Mouse (Mus musculus) embryonic facial prominence, embryonic 10.5 days (tissue): Measurements from ENCODE around the gene Btn2a2. TPM values are rescaled to one million over a fixed set of nuclear protein-coding genes. Genes with fewer than 3 reads are reported as not detected.

Experiments used
- DNase-seq: peaks from one replicate; pipeline ENCODE4 v3.0.0-alpha.2; 2017; ENCODE audit warnings: low spot score
- H3K27ac ChIP-seq: fragments of 300-500 bp; sonication (generic); replicated peaks from 2 replicates; pipeline ENCODE4 v1.5.1; 2016; ENCODE audit warnings: mild to moderate bottlenecking
- H3K27me3 ChIP-seq: fragments of 300-500 bp; sonication (generic); replicated peaks from 2 replicates; pipeline ENCODE4 v1.6.1; 2016; ENCODE audit warnings: low read depth, mild to moderate bottlenecking; ENCODE audit not compliant: poor library complexity, severe bottlenecking
- H3K36me3 ChIP-seq: fragments of 300-500 bp; sonication (generic); replicated peaks from 2 replicates; pipeline ENCODE4 v1.6.1; 2016; ENCODE audit warnings: mild to moderate bottlenecking, moderate library complexity
- H3K4me1 ChIP-seq: fragments of 300-500 bp; sonication (generic); 2 replicates; pipeline ENCODE4 v1.6.1; 2016
- H3K4me3 ChIP-seq: fragments of 300-500 bp; sonication (generic); 2 replicates; pipeline ENCODE4 v1.5.1; 2016; ENCODE audit warnings: mild to moderate bottlenecking, moderate library complexity
- H3K9me3 ChIP-seq: fragments of 300-500 bp; sonication (generic); 2 replicates; pipeline ENCODE4 v1.6.1; 2016; ENCODE audit warnings: mild to moderate bottlenecking
- WGBS: fragments of 180-500 bp; shearing (Covaris S2); methylation state at CpG from one replicate; pipeline ENCODE4 v1.1.7; 2016; 5-methylcytosine and 5-hydroxymethylcytosine counted together
- polyA plus RNA-seq: library from polyadenylated mRNA; unstranded; fragments of >200 nt; fragmentation: Nextera tagmentation; extraction: Ambion mirVana; gene quantifications from 2 replicates; pipeline ENCODE4 v1.2.1, GENCODE M21; 2016

The Btn2a2 gene
- polyA plus RNA-seq, 1 experiment from 2014 or later = 1.2 TPM

- no peaks in the 10 kb centered on the region for H3K27me3 ChIP-seq
- WGBS = under 1% methylated on average over 19 of the region's 19 CpGs
- peak; percentile 69 for DNase-seq
- H3K27ac ChIP-seq = peak overlapping the region; percentile 59; the same call in 1 of the 2 replicates
- H3K4me1 ChIP-seq = peaks cover 11% of the 10 kb centered on the region; the same call in 1 of the 2 replicates
- H3K4me3 ChIP-seq = peak overlapping the region; percentile 61
- no peaks in the 10 kb centered on the region for H3K36me3 ChIP-seq
- no peaks in the 10 kb centered on the region for H3K9me3 ChIP-seq
Measured at GRCm38 (mm10) chr13:23516822-23517602, 28.4 kb upstream of the Btn2a2 start.

- 53% methylated on average over 15 of the region's 15 CpGs for WGBS
- Histone ChIP-seq H3K36me3 (no peaks in the 10 kb centered on the region), H3K4me1 (peaks cover 8% of the 10 kb centered on the region; the same call in 1 of the 2 replicates), H3K4me3 (peak overlapping the region; percentile 61), H3K27ac (peak overlapping the region; percentile 72), H3K9me3 (no peaks in the 10 kb centered on the region), H3K27me3 (no peaks in the 10 kb centered on the region)
- DNase-seq = peak; percentile 45
Measured at GRCm38 (mm10) chr13:23515826-23516620, 27.4 kb upstream of the Btn2a2 start.

GRCm38 (mm10) chr13:23515281-23515680 is 26.6 kb upstream of the Btn2a2 start:
- Histone ChIP-seq H3K27ac (no peak overlapping the region), H3K4me1 (peaks cover 14% of the 10 kb centered on the region), H3K27me3 (no peaks in the 10 kb centered on the region), H3K36me3 (no peaks in the 10 kb centered on the region), H3K4me3 (no peak overlapping the region), H3K9me3 (no peaks in the 10 kb centered on the region)
- 69% methylated on average over 5 of the region's 5 CpGs for WGBS
- no peak for DNase-seq

- no peak for DNase-seq
- H3K27me3 ChIP-seq = no peaks in the 10 kb centered on the region
- peaks cover 16% of the 10 kb centered on the region for H3K4me1 ChIP-seq
- H3K27ac ChIP-seq = no peak overlapping the region
- no peak overlapping the region for H3K4me3 ChIP-seq
- no peaks in the 10 kb centered on the region for H3K36me3 ChIP-seq
- 89% methylated on average over 1 of the region's 1 CpGs for whole genome bisulfite sequencing
- H3K9me3 ChIP-seq = no peaks in the 10 kb centered on the region
Measured at GRCm38 (mm10) chr13:23513517-23513916, 24.9 kb upstream of the Btn2a2 start.

GRCm38 (mm10) chr13:23510127-23510526 is 21.5 kb upstream of the Btn2a2 start:
- WGBS = 48% methylated on average over 1 of the region's 1 CpGs
- Histone ChIP-seq H3K4me1 (peaks cover 30% of the 10 kb centered on the region), H3K4me3 (0 out of 2 replicates have a peak overlapping the region, but pooled peaks have one; percentile 13), H3K9me3 (no peaks in the 10 kb centered on the region), H3K36me3 (no peaks in the 10 kb centered on the region), H3K27me3 (no peaks in the 10 kb centered on the region), H3K27ac (no peak overlapping the region)
- no peak for DNase-seq

GRCm38 (mm10) chr13:23506819-23507515 is 18.3 kb upstream of the Btn2a2 start:
- H3K36me3 ChIP-seq = no peaks in the 10 kb centered on the region
- peak overlapping the region; percentile 60 for H3K4me3 ChIP-seq
- no peak overlapping the region for H3K27ac ChIP-seq
- H3K27me3 ChIP-seq = no peaks in the 10 kb centered on the region
- WGBS = 7% methylated on average over 14 of the region's 14 CpGs
- peak; percentile 72 for DNase-seq
- H3K9me3 ChIP-seq = no peaks in the 10 kb centered on the region
- H3K4me1 ChIP-seq = peaks cover 51% of the 10 kb centered on the region

- peaks cover 57% of the 10 kb centered on the region for H3K4me1 ChIP-seq
- no peaks in the 10 kb centered on the region for H3K9me3 ChIP-seq
- peak overlapping the region; percentile 60 for H3K4me3 ChIP-seq
- under 1% methylated on average over 13 of the region's 13 CpGs for WGBS
- H3K27me3 ChIP-seq = no peaks in the 10 kb centered on the region
- no peak overlapping the region for H3K27ac ChIP-seq
- peak; percentile 77 for DNase-seq
- no peaks in the 10 kb centered on the region for H3K36me3 ChIP-seq
Measured at GRCm38 (mm10) chr13:23506351-23506750, 17.7 kb upstream of the Btn2a2 start.

- Histone ChIP-seq H3K36me3 (no peaks in the 10 kb centered on the region), H3K4me1 (peaks cover 57% of the 10 kb centered on the region), H3K27ac (peak overlapping the region; percentile 70), H3K9me3 (no peaks in the 10 kb centered on the region), H3K4me3 (peak overlapping the region; percentile 60), H3K27me3 (no peaks in the 10 kb centered on the region)
- WGBS = 3% methylated on average over 14 of the region's 14 CpGs
- peak; percentile 59 for DNase-seq
Measured at GRCm38 (mm10) chr13:23505662-23506345, 17.1 kb upstream of the Btn2a2 start.

GRCm38 (mm10) chr13:23503797-23504196 is 15.1 kb upstream of the Btn2a2 start:
- Histone ChIP-seq H3K4me3 (peak overlapping the region; percentile 43), H3K27ac (no peak overlapping the region), H3K4me1 (peaks cover 52% of the 10 kb centered on the region), H3K36me3 (no peaks in the 10 kb centered on the region), H3K27me3 (no peaks in the 10 kb centered on the region), H3K9me3 (no peaks in the 10 kb centered on the region)
- under 1% methylated on average over 9 of the region's 9 CpGs for WGBS
- peak; percentile 67 for DNase-seq

- no peak for DNase-seq
- 24% methylated on average over 4 of the region's 4 CpGs for WGBS
- Histone ChIP-seq H3K27me3 (no peaks in the 10 kb centered on the region), H3K4me3 (no peak overlapping the region), H3K9me3 (no peaks in the 10 kb centered on the region), H3K36me3 (no peaks in the 10 kb centered on the region), H3K27ac (no peak overlapping the region), H3K4me1 (peaks cover 61% of the 10 kb centered on the region)
Measured at GRCm38 (mm10) chr13:23502916-23503315, 14.3 kb upstream of the Btn2a2 start.

- 30% methylated on average over 9 of the region's 9 CpGs for WGBS
- H3K4me3 ChIP-seq = peak overlapping the region; percentile 52
- peaks cover 65% of the 10 kb centered on the region for H3K4me1 ChIP-seq
Measured at GRCm38 (mm10) chr13:23502031-23502567, 13.4 kb upstream of the Btn2a2 start.

More at GRCm38 (mm10) chr13:23502031-23502567, 13.4 kb upstream of the Btn2a2 start:
- Histone ChIP-seq H3K36me3 (no peaks in the 10 kb centered on the region), H3K27ac (no peak overlapping the region), H3K27me3 (no peaks in the 10 kb centered on the region), H3K9me3 (no peaks in the 10 kb centered on the region)
- DNase-seq = no peak
